Mouse (Mus musculus) kidney, adult 2 months (tissue): ENCODE measurements around the gene Srsf10.

Source experiments
- CTCF ChIP-seq: fragments of 200-500 bp; conservative IDR thresholded peaks from 2 replicates; pipeline ENCODE4 v1.5.1; 2011; ENCODE audit warnings: low read depth, mild to moderate bottlenecking, control low read depth, low read length, moderate library complexity, mixed read lengths; ENCODE audit not compliant: insufficient read depth, insufficient read length
- POLR2A ChIP-seq: fragments of 200-500 bp; IDR thresholded peaks from one replicate; pipeline ENCODE4 v1.6.1; 2011; ENCODE audit warnings: low read depth, low read length, control low read depth

GRCm38 (mm10) chr4:135895071-135895571 is 39.6 kb downstream of the Srsf10 start, which contains the start of gene Cnr2:
- TF ChIP-seq POLR2A (no peak), CTCF (no peak)
